Mouse (Mus musculus) spleen, postnatal 4 days (tissue): Measurements from ENCODE around the gene Filip1.
"Not testable (repeated sequence)": the region's sequence is repeated elsewhere in the genome, so short reads cannot be mapped to it uniquely, and the experiment has no call there.

Source experiments
- DNase-seq, 2 experiments: peaks; one replicate each; pipeline ENCODE4 v3.0.0; 2022; ENCODE audit warnings: low spot score in 2 of 2

Filip1 gene

DNA sequence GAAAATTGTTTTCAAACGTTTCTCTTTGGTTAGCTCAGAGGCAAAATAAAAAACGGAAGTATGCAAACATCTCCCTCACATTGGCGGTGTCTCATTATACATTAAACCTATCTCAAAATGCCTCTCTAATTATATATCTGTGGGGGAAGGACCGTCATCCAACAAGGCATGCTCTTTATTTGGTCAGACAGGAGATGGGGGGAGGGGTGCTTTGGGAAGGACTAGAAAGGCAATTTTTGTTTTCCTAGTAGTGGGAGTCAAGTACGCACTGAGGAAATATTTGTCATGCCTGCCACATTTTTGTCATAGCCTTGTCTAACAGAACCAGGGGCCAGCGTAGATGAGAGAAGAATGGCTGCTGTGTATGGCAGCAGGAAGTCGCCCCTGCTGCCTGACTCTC lies at the start of gene Filip1:
Filip1 (minus strand) TSS at position 101 of the 400 bp plus-strand sequence.
- DNase-seq, result no peak

GRCm38 (mm10) chr9:80057690-80058089 lies 45.0 kb upstream of the Filip1 start:
- DNase-seq, result no peak

DNA sequence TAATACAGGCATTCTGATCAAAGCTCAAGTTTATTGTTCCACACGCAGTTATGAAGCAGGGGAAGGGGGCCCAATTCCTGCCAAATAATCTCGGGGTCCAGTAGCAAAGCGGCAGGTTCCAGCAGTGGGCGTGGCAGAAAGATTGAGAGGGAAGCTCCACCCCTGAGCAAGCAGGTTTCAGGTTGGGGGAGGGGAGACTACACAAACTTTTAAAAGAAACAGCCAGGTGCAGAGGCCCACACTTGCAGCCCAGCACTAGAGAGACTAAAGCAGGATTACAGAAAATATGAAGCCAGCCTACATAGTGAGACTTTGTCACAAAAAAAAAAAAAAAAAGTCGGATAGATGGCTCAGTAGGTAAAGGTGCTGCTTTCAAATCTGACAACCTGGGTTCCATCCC lies 40.3 kb upstream of the Filip1 start:
- DNase-seq, result no peak

DNA sequence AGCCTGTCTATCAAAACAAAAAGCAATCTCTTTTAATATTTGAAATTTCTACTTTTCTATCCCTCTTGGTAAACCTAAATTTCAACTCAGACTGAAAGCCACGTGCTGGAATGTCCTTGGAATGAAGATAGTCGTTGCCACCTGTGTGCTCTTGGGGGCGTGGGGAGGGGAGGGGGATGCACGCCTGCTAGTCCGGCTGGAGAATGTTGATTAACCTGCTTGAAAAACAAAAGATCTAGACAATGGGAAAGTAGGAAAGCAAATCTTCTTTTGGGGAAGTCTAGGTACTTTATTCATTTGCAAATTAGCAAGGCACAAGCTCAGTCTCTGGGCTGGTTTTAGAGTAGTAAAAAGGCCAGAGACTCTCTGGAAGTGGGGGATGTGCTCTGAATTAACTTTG lies 36.6 kb upstream of the Filip1 start:
- not testable (repeated sequence) for DNase-seq

DNA sequence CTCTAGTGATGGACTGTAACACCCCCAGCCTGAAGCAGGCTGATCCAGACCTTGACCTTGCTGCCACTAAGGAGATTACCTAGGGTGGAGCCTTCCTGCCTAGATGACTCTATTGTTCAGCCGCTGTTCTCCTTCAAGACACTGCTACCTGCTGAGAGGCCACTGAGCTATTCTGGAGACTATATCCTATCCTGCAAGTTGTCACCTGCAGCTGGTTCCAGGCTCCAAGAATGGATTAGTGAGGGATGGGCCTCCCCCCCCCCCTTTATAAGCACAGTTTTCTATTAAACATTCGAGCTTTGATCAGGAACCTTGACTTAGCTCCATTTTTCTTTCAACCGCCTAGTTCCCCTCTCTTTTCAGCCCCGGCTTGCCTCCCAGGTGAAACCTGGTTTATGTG lies 31.6 kb upstream of the Filip1 start:
- DNase-seq, result not testable (repeated sequence)

DNA sequence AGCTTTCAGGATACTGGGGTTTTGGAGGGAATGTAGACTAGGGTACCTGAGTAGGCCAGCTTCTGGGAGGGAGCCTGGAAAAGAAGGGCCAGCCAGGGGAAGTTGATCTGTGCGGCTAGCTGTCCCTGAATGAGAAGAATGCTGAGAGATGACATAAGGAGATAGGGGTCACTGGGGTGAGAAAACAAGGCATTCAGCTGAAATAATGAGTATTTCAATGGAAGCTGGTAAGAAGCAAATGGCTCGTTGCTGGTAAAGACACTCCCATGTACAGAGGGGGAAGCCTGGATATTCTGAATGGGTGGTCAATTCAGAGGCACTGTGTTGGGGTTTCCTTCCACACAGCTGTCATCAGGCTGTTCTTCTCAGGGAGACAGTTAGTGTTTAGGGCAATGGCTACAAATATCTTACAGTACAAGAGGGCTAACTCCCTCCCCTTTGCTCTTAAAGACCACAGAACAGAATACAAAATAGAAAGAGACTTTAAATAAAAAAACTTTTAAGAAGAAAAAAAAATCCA lies 26.7 kb upstream of the Filip1 start:
- DNase-seq, result no peak

DNA sequence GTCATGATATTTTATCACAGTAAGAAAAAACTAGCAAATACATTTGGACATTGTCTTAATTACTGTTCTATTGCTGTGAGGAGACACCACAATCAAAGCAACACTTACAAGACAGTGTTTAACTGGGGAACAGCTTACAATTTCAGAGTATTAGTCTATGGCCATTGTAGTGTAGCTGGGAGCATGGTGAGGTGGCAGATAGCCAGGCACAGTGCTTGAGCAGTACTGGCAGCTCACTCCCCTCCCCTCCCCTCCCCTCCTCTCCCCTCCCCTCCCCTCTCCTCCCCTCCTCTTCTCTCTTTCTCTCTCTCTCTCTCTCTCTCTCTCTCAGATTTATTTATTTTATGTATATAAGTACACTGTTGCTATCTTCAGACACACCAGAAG lies 25.3 kb upstream of the Filip1 start:
- no peak for DNase-seq

DNA sequence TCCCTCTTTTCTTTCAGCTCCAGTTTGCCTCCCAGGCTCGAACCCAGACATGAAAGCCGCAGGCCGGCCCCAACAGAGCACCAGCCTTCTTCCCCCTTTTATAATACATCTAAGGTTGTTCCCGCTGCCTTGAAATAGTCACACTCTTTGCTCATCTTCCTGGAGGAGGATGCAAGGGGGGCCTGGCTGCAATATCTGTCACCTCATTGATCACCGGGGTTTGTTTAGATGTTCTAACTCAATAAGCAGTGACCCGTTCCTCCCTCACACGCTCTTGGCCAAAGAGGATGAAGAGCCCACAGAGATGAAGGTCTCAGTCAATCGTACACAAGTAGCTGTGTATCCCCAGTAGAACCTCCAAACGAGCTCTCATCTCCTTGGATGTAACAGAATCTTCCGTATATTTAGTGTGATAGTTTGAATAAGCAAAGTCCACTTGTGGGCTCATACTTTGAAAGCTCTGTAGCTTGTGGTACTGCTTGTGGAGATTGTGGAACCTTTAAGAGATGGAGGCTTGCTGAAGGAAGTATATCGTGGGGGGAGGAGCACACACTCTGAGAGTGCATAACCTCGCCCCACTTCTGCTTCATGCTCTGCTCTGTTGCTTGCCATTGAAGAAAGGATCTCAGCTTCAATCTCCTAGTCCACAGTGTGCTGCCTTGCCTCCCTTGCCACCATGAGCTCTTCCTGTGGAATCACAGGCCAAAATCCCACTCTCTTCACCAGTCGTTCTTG lies 24.8 kb upstream of the Filip1 start:
- DNase-seq, result no peak

- no peak for DNase-seq
These were observed 13.9 kb upstream of the Filip1 start for GRCm38 (mm10) chr9:80026581-80027021.

DNA sequence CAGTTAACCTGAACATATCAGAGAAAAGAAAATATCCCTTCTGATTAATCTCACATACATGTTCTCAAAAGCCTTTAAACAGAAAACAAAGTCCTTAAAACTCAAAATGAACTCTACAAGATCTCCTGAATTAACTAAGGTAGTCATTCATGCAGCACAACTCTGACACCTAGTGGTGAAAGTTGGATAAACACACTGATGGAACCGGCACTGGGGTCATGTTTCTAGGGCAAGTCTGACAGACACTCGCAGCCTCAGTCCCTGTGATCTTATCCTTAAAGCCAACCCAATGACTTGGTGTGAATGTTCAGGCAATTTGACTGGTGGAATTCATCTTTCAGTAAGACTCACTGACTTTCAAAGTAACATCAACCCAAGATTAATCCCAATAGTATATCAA lies 13.4 kb upstream of the Filip1 start:
- peak; percentile 33 to 71 for DNase-seq

DNA sequence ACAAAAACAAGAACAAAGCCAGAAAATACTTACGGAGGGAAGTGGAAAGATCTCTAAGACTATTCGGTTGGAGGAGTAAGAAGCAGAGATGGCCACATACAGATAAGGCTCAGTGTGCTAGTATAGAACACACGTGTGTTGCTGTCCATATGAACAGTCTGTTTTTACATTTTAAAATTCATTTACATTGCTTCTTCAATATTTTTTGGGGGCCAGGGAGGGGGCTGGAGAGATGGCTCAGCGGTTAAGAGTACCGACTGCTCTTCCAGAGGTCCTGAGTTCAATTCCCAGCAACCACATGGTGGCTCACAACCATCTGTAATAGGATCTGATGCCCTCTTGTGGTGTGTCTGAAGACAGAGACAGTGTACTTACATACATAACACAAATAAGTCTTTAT lies 12.7 kb upstream of the Filip1 start:
- not testable (repeated sequence) for DNase-seq

GRCm38 (mm10) chr9:80022821-80023220 lies 10.2 kb upstream of the Filip1 start:
- DNase-seq, result no peak

DNA sequence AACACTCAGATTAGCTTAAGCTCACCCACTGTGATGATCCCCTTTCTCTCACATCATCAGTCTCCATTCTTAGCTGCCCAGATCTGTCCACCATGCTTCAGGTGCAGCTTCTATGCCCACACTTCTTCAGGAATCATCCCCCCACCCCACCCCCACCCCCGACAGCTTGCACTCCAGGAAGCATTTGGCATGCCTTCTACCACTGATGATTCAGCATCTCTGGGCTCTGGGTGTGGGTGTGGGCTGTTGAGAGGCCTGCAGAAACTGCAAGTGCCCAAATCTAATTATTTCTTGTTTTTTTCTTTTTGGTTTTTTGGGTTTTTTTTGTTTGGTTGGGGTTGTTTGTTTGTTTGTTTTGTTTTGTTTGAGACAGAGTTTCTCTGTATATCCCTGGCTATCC lies 9.0 kb upstream of the Filip1 start:
- no peak for DNase-seq

GRCm38 (mm10) chr9:80020429-80020828 lies 7.8 kb upstream of the Filip1 start:
- no peak for DNase-seq

DNA sequence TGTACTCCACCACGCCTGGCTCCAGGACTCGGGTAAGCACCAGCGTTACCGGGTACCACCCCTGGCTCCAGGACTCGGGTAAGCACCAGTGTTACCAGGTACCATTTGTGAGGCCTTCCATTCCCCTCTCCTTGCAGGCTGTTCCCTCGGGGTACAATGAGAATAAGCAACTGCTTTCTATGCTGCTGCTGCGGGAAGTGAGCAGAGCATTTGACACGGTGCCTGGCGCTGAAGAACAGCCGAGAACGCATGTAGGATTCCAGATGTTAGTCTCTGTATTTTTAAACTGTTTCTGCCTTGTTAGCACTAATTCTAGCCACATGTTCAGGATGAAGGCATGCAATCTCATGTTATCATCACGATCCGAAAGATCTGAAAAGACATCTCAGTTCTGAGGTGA lies 635 bp downstream of the Filip1 start:
- DNase-seq, result no peak

- peak; percentile 66 to 84 for DNase-seq
These were observed 10.1 kb downstream of the Filip1 start for GRCm38 (mm10) chr9:80002394-80003188.

GRCm38 (mm10) chr9:79997282-79997681 lies 15.4 kb downstream of the Filip1 start:
- DNase-seq, result no peak

DNA sequence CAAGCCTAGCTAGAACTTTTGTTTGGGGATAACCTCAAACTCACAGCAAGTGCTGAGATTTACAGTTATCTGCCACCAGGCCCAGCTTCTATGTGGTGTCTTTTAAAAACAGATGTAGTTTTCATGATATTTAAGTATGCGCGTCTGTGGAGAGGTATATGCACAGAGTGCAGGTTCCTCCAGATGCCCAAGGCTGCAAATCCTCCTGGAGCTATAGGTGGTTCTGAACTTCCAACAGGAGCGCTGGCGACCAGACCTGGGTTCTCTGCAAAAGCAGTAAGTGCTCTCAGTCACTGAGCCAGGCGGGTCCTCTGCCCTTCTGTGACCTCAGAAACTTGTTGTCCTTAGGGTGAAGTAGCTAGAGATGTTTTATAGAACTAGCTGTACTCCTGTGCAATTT lies 18.4 kb downstream of the Filip1 start:
- DNase-seq, result no peak

- DNase-seq, result no peak
These were observed 19.6 kb downstream of the Filip1 start for GRCm38 (mm10) chr9:79993066-79993465.

DNA sequence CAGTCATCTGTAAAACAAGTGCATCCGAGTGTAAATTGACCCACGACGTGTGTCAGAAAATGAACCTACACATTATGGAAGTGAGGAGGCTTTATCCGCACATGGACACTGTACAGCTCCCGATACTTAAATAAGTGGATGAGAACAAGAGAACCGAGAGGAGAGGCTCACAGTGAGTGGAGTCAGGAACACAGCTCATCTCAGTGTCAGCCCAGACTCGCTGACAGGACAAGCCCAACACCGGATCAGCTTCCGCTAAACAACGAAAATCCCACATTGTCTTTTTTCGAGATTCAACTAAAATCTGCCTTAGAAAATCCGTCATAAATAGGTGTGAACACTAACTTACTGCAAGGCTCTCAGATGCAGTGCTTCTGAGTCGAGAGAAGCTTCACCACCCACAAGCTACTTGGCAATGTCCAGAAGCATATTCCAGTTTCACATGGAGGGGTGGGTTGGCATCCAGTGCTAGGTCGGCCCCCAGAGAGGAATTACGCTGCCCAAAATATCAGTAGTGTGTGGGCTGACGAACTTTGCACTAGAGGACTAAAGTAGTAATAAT lies 22.1 kb downstream of the Filip1 start:
- DNase-seq, result no peak

DNA sequence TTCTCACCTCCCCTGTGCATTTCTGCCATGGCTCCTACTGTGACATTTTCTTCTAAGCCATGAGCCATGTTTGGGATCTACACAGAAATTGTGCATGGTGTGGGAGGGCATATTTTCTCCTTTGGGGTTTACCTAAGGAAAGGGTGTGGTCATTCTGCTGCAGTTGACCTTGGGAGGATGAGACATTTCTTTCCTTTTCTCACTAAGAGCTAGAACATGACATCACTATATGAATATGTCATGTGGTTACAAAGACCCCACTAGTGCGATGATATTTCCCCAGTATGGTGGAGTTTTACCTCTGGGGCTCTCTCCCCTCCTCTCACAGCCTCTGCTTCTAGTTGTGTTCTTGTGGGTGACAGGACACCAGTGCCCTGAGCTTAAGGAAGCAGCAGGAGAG lies 22.9 kb downstream of the Filip1 start:
- DNase-seq, result no peak

DNA sequence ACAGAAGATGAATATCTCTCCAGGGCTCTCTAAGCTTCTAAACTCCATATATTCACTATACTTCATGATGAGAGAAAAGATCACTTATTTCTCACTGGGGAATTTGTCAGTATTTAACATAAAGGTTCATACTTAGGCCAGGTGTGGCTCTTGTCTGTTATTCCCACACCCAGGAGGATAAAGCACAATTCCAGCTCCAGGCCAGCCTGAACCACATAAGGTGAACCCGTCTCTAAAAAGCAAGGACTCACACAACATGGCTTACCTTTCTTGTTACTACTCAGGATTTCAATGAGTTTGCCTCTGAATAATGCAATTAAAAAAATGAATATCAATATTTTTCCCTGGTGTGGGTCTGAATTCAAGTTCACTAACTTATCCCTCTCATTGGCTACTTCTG lies 23.6 kb downstream of the Filip1 start:
- DNase-seq, result no peak

DNA sequence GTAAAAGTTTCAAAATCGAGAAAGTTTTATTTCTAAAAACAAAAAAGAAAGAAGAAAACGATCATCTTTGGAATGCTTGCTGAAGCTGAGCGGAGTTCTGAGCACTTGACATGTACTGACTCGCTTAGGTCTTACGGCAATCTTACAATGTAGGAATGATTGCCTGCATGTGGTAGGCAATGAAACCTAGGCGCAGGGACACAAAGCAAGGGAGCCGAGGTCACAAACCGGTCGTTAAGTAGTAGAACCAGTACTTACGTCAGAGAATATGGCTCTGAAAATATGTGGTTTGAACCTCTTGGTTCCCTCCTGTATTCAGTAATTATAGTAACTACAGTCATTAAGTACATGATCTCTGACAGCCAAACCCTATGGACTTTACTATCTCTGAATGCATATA lies 29.4 kb downstream of the Filip1 start:
- DNase-seq, result no peak
